Mouse (Mus musculus) stomach, postnatal 0 days (tissue): Measurements from ENCODE around the gene Ctr9. TPM values are rescaled to one million over a fixed set of nuclear protein-coding genes. Genes with fewer than 3 reads are reported as not detected.

Experiments
- ATAC-seq: fragments of 200-750 bp; cut with Nextera tagmentation; 2 replicates; pipeline ENCODE4 v1.8.0; 2017; ENCODE audit not compliant: low FRiP score, low TSS enrichment
- DNase-seq: peaks from one replicate; pipeline ENCODE4 v3.0.0-alpha.2; 2016; ENCODE audit warnings: low spot score
- H3K27ac ChIP-seq: fragments of 300-500 bp; sonication (generic); replicated peaks from 2 replicates; pipeline ENCODE4 v1.5.1; 2014; ENCODE audit warnings: mild to moderate bottlenecking, control low read depth
- H3K27me3 ChIP-seq: fragments of 300-500 bp; sonication (generic); 2 replicates; pipeline ENCODE4 v1.6.1; 2014; ENCODE audit warnings: low read length; ENCODE audit not compliant: control insufficient read depth, insufficient read depth
- H3K36me3 ChIP-seq: fragments of 300-500 bp; sonication (generic); 2 replicates; pipeline ENCODE4 v1.6.1; 2014; ENCODE audit warnings: low read length, mixed read lengths; ENCODE audit not compliant: control insufficient read depth, insufficient read depth
- H3K4me1 ChIP-seq: fragments of 300-500 bp; sonication (generic); replicated peaks from 2 replicates; pipeline ENCODE4 v1.6.1; 2014; ENCODE audit warnings: antibody characterized with exemption; ENCODE audit not compliant: control insufficient read depth, insufficient read depth
- H3K4me2 ChIP-seq: fragments of 300-500 bp; sonication (generic); replicated peaks from 2 replicates; pipeline ENCODE4 v1.6.1; 2014; ENCODE audit warnings: low read depth, mild to moderate bottlenecking, control low read depth, moderate library complexity
- H3K4me3 ChIP-seq: fragments of 300-500 bp; sonication (generic); 2 replicates; pipeline ENCODE4 v1.5.1; 2014; ENCODE audit warnings: low read depth, low read length, control low read depth
- H3K9ac ChIP-seq: fragments of 300-500 bp; sonication (generic); 2 replicates; pipeline ENCODE4 v1.6.1; 2014; ENCODE audit warnings: mild to moderate bottlenecking, low read length, control low read depth, mixed read lengths
- H3K9me3 ChIP-seq: fragments of 300-500 bp; sonication (generic); 2 replicates; pipeline ENCODE4 v1.6.1; 2016; ENCODE audit warnings: low read length; ENCODE audit not compliant: control insufficient read depth
- CTCF ChIP-seq: IDR thresholded peaks from 2 replicates; pipeline ENCODE4 v1.5.1; 2016; ENCODE audit warnings: antibody characterized with exemption, low read depth, mild to moderate bottlenecking, moderate library complexity
- EP300 ChIP-seq: optimal IDR thresholded peaks from 2 replicates; pipeline ENCODE3; 2016; ENCODE audit warnings: antibody characterized with exemption
- WGBS: fragments of 180-500 bp; shearing (Covaris S2); extraction: QIAGEN DNeasy Blood & Tissue Kit; methylation state at CpG from one replicate; pipeline ENCODE4 v1.1.7; 2014; 5-methylcytosine and 5-hydroxymethylcytosine counted together
- polyA plus RNA-seq: library from polyadenylated mRNA; unstranded; fragments of >200 nt; fragmentation: Nextera tagmentation; extraction: Ambion mirVana; gene quantifications from 2 replicates; pipeline ENCODE4 v1.2.1, GENCODE M21; 2015

Gene Ctr9
- polyA plus RNA-seq, 1 experiment from 2014 or later: 26.4 TPM

GRCm38 (mm10) chr7:110985581-110986265, 43.0 kb upstream of the Ctr9 start:
- TF ChIP-seq CTCF: no peak
- TF ChIP-seq EP300: no peak
- H3K27me3 ChIP-seq: no peaks in the 10 kb centered on the region
- no peak overlapping the region for H3K4me3 ChIP-seq
- H3K9ac ChIP-seq: no peak overlapping the region
- no peak overlapping the region for H3K4me2 ChIP-seq
- ATAC-seq: no peak
- WGBS: 81% methylated on average over 7 of the region's 7 CpGs
- H3K9me3 ChIP-seq: no peaks in the 10 kb centered on the region
- H3K36me3 ChIP-seq: no peaks in the 10 kb centered on the region
- H3K27ac ChIP-seq: no peak overlapping the region
- DNase-seq: no peak
- 0 out of 2 replicates have a peak, but pooled peaks cover 4% of the 10 kb centered on the region for H3K4me1 ChIP-seq

- H3K27ac ChIP-seq: no peak overlapping the region
- TF ChIP-seq CTCF (no peak), EP300 (no peak)
- 91% methylated on average over 3 of the region's 3 CpGs for WGBS
- no peak overlapping the region for H3K4me3 ChIP-seq
- no peaks in the 10 kb centered on the region for H3K36me3 ChIP-seq
- ATAC-seq (no peak), DNase-seq (no peak)
- H3K4me2 ChIP-seq: no peak overlapping the region
- no peak overlapping the region for H3K9ac ChIP-seq
- no peaks in the 10 kb centered on the region for H3K9me3 ChIP-seq
- no peaks in the 10 kb centered on the region for H3K27me3 ChIP-seq
- H3K4me1 ChIP-seq: 0 out of 2 replicates have a peak, but pooled peaks cover 4% of the 10 kb centered on the region
Observed at GRCm38 (mm10) chr7:110988081-110988480, 40.7 kb upstream of the Ctr9 start.

GRCm38 (mm10) chr7:110989286-110989879, 39.4 kb upstream of the Ctr9 start:
- 45% methylated on average over 5 of the region's 5 CpGs for WGBS
- H3K9me3 ChIP-seq: no peaks in the 10 kb centered on the region
- H3K4me2 ChIP-seq: no peak overlapping the region
- no peak for ATAC-seq
- no peak overlapping the region for H3K9ac ChIP-seq
- H3K36me3 ChIP-seq: no peaks in the 10 kb centered on the region
- no peaks in the 10 kb centered on the region for H3K27me3 ChIP-seq
- H3K27ac ChIP-seq: peak overlapping the region; percentile 24; the same call in 1 of the 2 replicates
- H3K4me1 ChIP-seq: 0 out of 2 replicates have a peak, but pooled peaks cover 4% of the 10 kb centered on the region
- TF ChIP-seq CTCF: no peak
- no peak for TF ChIP-seq EP300
- H3K4me3 ChIP-seq: no peak overlapping the region
- DNase-seq: no peak

GRCm38 (mm10) chr7:110990356-110991220, 38.2 kb upstream of the Ctr9 start:
- TF ChIP-seq EP300 (no peak), CTCF (no peak)

GRCm38 (mm10) chr7:110991221-110991494, 37.6 kb upstream of the Ctr9 start:
- no peak overlapping the region for H3K4me3 ChIP-seq
- H3K4me2 ChIP-seq: no peak overlapping the region
- H3K9me3 ChIP-seq: no peaks in the 10 kb centered on the region
- DNase-seq: no peak
- H3K36me3 ChIP-seq: no peaks in the 10 kb centered on the region
- H3K27me3 ChIP-seq: no peaks in the 10 kb centered on the region
- 48% methylated on average over 4 of the region's 4 CpGs for WGBS
- 0 out of 2 replicates have a peak, but pooled peaks cover 4% of the 10 kb centered on the region for H3K4me1 ChIP-seq
- TF ChIP-seq CTCF: no peak
- TF ChIP-seq EP300: no peak
- no peak for ATAC-seq
- H3K27ac ChIP-seq: no peak overlapping the region
- H3K9ac ChIP-seq: no peak overlapping the region

More at GRCm38 (mm10) chr7:110990356-110991220, 38.2 kb upstream of the Ctr9 start:
- ATAC-seq (peak; percentile 66), DNase-seq (no peak)
- 49% methylated on average over 5 of the region's 5 CpGs for WGBS
- Histone ChIP-seq H3K27me3 (no peaks in the 10 kb centered on the region), H3K4me2 (no peak overlapping the region), H3K4me1 (0 out of 2 replicates have a peak, but pooled peaks cover 4% of the 10 kb centered on the region), H3K9me3 (no peaks in the 10 kb centered on the region), H3K9ac (no peak overlapping the region), H3K27ac (no peak overlapping the region), H3K36me3 (no peaks in the 10 kb centered on the region), H3K4me3 (no peak overlapping the region)
